Mouse (Mus musculus) thymus, adult 18-20 months (tissue): ENCODE data around the gene Sfr1.

Experiments
- DNase-seq, 2 experiments: peaks; one replicate each; pipeline ENCODE4 v3.0.0; 2022; ENCODE audit warnings: mixed read lengths in 2 of 2

Sfr1 gene

GRCm38 (mm10) chr19:47731071-47731881 lies at the start of gene Sfr1:
Sfr1 (plus strand) TSS chr19:47731682.
- DNase-seq: peak; percentile 98 to 99

- DNase-seq: no peak
These were observed 41.9 kb upstream of the Sfr1 start for GRCm38 (mm10) chr19:47689592-47689991.

- DNase-seq: no peak
These were observed 39.5 kb upstream of the Sfr1 start, which contains the start of gene Col17a1 for GRCm38 (mm10) chr19:47691994-47692393. Col17a1 (minus strand) TSS chr19:47692094.

- no peak for DNase-seq
These were observed 35.8 kb upstream of the Sfr1 start for GRCm38 (mm10) chr19:47695725-47696124.

GRCm38 (mm10) chr19:47696411-47696810 lies 35.1 kb upstream of the Sfr1 start:
- DNase-seq: no peak

GRCm38 (mm10) chr19:47697067-47697466 lies 34.4 kb upstream of the Sfr1 start:
- DNase-seq: no peak

- no peak for DNase-seq
These were observed 33.2 kb upstream of the Sfr1 start for GRCm38 (mm10) chr19:47698266-47698665.

- no peak for DNase-seq
These were observed 31.7 kb upstream of the Sfr1 start for GRCm38 (mm10) chr19:47699743-47700142.

- no peak for DNase-seq
These were observed 31.0 kb upstream of the Sfr1 start for GRCm38 (mm10) chr19:47700509-47700908.

GRCm38 (mm10) chr19:47705080-47705771 lies 26.3 kb upstream of the Sfr1 start:
- no peak for DNase-seq

GRCm38 (mm10) chr19:47705772-47706309 lies 25.6 kb upstream of the Sfr1 start:
- no peak for DNase-seq

- no peak for DNase-seq
These were observed 21.1 kb upstream of the Sfr1 start for GRCm38 (mm10) chr19:47710376-47710775.

GRCm38 (mm10) chr19:47713457-47713856 lies 18.0 kb upstream of the Sfr1 start:
- no peak for DNase-seq

GRCm38 (mm10) chr19:47716144-47716543 lies 15.3 kb upstream of the Sfr1 start:
- DNase-seq: no peak

GRCm38 (mm10) chr19:47719147-47719546 lies 12.3 kb upstream of the Sfr1 start:
- DNase-seq: no peak

GRCm38 (mm10) chr19:47722471-47722870 lies 9.0 kb upstream of the Sfr1 start:
- no peak for DNase-seq

- no peak for DNase-seq
These were observed 6.6 kb upstream of the Sfr1 start for GRCm38 (mm10) chr19:47724903-47725302.

- no peak for DNase-seq
These were observed 5.8 kb upstream of the Sfr1 start for GRCm38 (mm10) chr19:47725643-47726140.

- DNase-seq: peak; percentile 48 to 73
These were observed 801 bp upstream of the Sfr1 start for GRCm38 (mm10) chr19:47730691-47731070.

GRCm38 (mm10) chr19:47731931-47732330 lies 449 bp downstream of the Sfr1 start:
- no peak for DNase-seq

GRCm38 (mm10) chr19:47747072-47747471 lies 15.6 kb downstream of the Sfr1 start:
- DNase-seq: no peak

GRCm38 (mm10) chr19:47748950-47749349 lies 17.5 kb downstream of the Sfr1 start:
- no peak for DNase-seq

GRCm38 (mm10) chr19:47750391-47750790 lies 18.9 kb downstream of the Sfr1 start:
- no peak for DNase-seq

- DNase-seq: no peak
These were observed 21.0 kb downstream of the Sfr1 start for GRCm38 (mm10) chr19:47752456-47752855.
